Mouse (Mus musculus): ENCODE measurements around the gene Stab2. TPM values are rescaled to one million over a fixed set of nuclear protein-coding genes. Genes with fewer than 3 reads are reported as not detected.

The Stab2 gene
- polyA plus RNA-seq, 1 experiment, result 0.16 TPM

- no peak for TF ChIP-seq POLR2A (IDR thresholded peaks at IDR 0.05; ENCODE audit: borderline replicate concordance, extremely low read depth, insufficient read depth, insufficient read length, poor library complexity, severe bottlenecking)
- no peak for TF ChIP-seq CTCF (IDR thresholded peaks at IDR 0.05; ENCODE audit: borderline replicate concordance, extremely low read depth, insufficient read depth, insufficient read length)
- DNase-seq (ENCODE audit: low read depth), result no peak
Measured at GRCm38 (mm10) chr10:86821014-86821413, 186.8 kb downstream of the Stab2 start.

DNA sequence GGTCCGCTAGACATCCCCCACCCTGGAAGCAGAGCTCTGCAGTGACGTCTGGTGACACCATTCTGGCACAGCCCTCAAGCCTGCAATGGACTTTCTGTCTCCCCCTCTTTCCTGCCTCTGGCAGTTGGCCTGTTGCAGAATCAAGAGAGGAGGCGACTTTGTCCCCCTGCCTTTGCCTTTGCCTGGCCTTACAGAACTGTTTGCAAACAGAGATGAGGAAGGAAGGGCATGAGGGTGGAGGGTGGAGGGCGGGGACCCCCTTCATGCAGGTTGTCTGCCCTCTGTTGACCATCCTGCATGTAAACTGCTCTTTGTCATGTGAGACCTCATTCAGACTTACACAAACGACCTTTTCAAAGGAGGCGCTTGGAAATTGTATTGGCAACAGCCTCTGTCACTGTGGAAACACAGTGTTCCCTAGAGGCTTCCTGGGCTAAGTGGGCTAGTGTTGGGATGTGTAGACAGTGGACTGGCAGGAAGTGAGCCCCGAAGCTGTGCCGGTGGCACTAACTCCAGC is 188.1 kb downstream of the Stab2 start:
- DNase-seq (ENCODE audit: low read depth), result peak; percentile 85
- TF ChIP-seq CTCF (IDR thresholded peaks at IDR 0.05; ENCODE audit: borderline replicate concordance, extremely low read depth, insufficient read depth, insufficient read length), result no peak
- no peak for TF ChIP-seq POLR2A (IDR thresholded peaks at IDR 0.05; ENCODE audit: borderline replicate concordance, extremely low read depth, insufficient read depth, insufficient read length, poor library complexity, severe bottlenecking)

DNA sequence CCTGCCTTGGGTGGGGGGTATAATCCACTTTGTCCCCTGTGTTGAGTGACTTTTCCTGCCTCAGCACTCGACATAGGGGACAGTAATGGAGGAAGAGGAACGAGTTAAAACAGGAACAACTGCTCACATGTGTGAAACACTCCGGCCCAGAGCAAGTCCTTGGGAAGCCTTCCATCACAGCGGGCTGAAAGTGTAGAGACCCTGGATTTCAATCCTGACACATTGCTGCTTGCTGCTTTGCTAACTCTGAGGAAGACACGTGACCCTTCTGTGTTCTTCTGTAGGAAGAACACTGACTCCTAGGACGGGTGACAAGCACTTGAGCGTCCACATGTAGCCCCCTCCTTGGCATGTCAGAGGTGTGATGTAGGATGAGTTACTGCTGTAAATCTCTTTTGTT is 192.7 kb downstream of the Stab2 start:
- DNase-seq (ENCODE audit: low read depth), result no peak
- no peak for TF ChIP-seq POLR2A (IDR thresholded peaks at IDR 0.05; ENCODE audit: borderline replicate concordance, extremely low read depth, insufficient read depth, insufficient read length, poor library complexity, severe bottlenecking)
- no peak for TF ChIP-seq CTCF (IDR thresholded peaks at IDR 0.05; ENCODE audit: borderline replicate concordance, extremely low read depth, insufficient read depth, insufficient read length)

DNA sequence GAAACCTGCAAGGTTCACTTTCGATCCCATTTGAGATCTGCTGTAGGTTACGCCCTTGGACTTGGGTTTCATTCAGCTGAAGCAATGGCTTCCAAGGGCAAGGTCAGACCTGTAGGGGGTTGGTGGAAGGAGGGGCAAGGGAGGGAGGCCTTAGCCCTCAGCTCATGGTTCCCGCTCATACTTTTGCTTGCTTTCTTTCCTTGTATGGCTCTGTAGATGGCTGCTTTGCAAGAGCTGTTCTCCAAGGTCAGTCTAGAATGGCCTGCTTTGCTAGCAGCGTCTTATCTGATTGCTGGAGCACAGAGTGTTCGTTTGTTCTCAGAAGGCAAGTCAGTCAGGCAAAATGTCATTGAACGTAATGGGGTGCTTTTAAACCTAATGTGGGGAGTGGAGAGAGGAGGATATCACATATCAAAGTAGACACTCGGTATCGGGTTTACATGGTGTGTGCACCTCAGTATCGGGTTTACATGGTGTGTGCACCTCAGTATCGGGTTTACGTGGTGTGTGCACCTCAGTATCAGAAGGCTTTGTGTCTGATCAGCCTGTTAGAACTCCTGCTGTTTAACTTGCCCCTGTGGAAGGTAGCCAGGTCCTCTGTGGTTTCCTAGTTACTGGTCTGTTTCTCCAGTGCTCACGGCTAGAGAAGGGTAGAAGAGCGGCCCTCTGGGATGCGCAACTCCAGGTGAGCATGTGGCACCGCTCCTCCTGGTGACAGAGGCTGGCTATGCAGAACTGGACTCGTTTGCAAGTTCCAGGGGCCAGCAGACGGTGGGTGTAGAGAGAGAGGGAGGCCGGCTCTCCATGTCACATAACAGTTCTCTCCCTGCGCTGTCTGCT is 193.3 kb downstream of the Stab2 start:
- no peak for DNase-seq (ENCODE audit: low read depth)
- TF ChIP-seq CTCF (IDR thresholded peaks at IDR 0.05; ENCODE audit: borderline replicate concordance, extremely low read depth, insufficient read depth, insufficient read length), result no peak
- no peak for TF ChIP-seq POLR2A (IDR thresholded peaks at IDR 0.05; ENCODE audit: borderline replicate concordance, extremely low read depth, insufficient read depth, insufficient read length, poor library complexity, severe bottlenecking)

DNA sequence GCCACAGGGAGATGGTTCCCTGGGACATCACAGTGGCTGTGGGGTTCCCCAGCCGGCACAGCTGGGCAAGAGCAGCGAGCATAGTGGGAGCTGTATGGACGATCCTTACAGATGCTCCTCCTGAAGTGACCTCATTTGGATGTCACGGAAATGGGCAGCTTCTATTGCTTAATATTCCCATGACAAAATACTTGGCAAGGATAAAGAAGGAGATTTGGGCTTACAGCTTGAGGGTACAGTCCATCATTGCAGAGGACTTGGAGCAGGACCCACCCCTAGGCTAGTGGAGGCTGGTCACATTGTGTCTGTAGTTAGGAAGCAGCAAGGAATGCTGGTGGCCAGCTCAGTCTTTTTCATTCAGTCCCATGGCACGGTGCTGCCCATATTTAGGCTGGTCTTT is 197.2 kb downstream of the Stab2 start:
- no peak for DNase-seq (ENCODE audit: low read depth)
- no peak for TF ChIP-seq CTCF (IDR thresholded peaks at IDR 0.05; ENCODE audit: borderline replicate concordance, extremely low read depth, insufficient read depth, insufficient read length)
- no peak for TF ChIP-seq POLR2A (IDR thresholded peaks at IDR 0.05; ENCODE audit: borderline replicate concordance, extremely low read depth, insufficient read depth, insufficient read length, poor library complexity, severe bottlenecking)

DNA sequence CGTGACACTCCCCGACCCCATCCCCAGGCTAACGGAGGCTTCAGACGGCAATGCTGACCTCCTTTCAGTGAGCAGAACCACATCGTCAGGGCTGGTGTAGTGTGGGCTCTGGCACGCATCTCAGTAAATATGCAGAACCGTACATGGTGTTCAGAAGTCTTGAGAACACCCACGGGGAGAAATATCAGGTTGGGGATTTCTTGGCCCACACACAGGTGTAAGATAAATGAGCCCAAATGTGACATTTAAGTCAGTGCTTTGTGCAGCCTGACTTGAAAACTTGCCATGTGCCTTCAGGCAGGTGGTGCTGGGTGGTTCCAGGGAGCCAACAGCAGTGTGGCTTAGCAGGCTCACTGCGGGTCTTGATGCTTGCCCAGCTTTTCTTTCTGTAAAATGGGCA is 197.8 kb downstream of the Stab2 start:
- DNase-seq (ENCODE audit: low read depth), result no peak
- TF ChIP-seq CTCF (IDR thresholded peaks at IDR 0.05; ENCODE audit: borderline replicate concordance, extremely low read depth, insufficient read depth, insufficient read length) (no peak), POLR2A (IDR thresholded peaks at IDR 0.05; ENCODE audit: borderline replicate concordance, extremely low read depth, insufficient read depth, insufficient read length, poor library complexity, severe bottlenecking) (no peak)

DNA sequence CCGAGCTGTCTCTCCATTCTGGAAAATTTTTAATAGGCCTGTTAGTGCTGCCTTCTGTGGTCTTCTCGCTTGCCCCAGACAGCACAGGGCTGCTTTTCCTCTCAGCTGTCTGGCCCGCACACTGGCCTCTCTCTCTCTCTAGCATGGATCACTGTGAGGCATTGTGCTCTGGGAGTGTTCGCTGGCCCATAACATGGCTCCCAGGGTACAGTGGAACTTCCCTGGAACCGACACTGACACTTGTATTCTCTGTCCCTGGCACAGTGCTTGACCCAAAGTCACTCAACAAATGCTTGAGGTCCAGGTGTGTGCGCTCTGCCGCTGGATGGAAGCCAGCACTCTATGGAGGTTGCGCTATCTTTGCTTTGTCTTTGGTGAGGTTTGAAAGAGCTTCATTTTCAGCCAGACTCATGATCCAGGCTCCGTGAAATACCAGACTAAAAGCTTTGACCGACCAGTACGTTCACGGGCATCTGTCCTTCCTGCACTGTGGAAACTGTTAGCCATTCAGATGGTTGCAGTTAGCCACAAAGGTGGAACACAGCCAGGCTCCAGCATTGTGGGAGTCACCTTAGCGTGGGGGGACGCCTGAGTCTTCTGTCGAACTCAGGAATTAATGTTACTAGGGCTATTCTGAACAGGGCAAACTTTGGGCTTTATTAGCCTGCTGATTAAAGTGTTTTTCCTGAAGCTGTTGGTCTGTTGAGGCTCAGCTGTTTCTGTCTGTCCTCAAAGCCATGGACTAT is 199.6 kb downstream of the Stab2 start:
- DNase-seq (ENCODE audit: low read depth), result peak; percentile 42
- TF ChIP-seq CTCF (IDR thresholded peaks at IDR 0.05; ENCODE audit: borderline replicate concordance, extremely low read depth, insufficient read depth, insufficient read length) (no peak), POLR2A (IDR thresholded peaks at IDR 0.05; ENCODE audit: borderline replicate concordance, extremely low read depth, insufficient read depth, insufficient read length, poor library complexity, severe bottlenecking) (no peak)

DNA sequence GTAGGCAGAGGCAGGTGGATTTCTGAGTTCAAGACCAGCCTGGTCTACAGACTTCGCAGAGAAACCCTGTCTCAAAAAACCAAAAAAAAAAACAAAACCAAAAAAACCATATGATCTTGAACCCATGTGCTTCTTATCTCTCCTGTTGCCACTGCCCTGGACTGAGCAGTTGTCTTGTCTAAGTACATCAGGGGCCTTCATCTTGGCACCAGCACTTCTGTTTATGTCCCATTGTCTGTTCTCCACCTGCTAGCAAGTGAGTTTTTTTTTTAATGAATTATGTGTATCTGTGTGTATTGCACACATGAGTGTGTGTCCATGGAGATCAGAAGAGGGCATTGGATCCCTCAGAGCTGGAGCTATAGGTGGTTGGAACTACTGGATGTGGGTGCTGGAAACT is 200.5 kb downstream of the Stab2 start:
- DNase-seq (ENCODE audit: low read depth), result no peak
- TF ChIP-seq CTCF (IDR thresholded peaks at IDR 0.05; ENCODE audit: borderline replicate concordance, extremely low read depth, insufficient read depth, insufficient read length) (no peak), POLR2A (IDR thresholded peaks at IDR 0.05; ENCODE audit: borderline replicate concordance, extremely low read depth, insufficient read depth, insufficient read length, poor library complexity, severe bottlenecking) (no peak)

DNA sequence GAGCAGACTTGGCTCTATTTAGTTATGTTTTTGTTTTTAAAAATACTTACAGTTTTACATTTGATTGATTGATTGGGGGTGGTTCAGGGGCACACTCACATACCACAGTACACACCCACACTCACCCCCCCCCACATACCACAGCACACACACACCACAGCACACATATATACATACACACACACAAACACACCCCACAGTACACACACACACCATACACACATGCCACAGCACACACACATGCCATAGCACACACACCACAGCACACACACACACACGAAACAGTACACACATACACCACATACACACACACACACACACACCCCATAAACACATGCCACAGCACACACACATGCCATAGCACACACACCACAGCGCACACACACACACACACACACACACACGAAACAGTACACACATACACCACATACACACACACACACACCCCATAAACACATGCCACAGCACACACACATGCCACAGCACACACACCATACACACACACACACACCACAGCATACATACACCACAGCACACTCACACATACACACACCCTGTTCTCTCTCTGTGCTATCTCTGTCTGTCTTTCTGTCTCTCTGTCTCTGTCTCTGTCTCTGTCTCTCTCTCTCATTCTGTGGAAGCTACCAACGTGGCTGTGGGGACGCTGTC is 211.6 kb downstream of the Stab2 start:
- TF ChIP-seq CTCF (IDR thresholded peaks at IDR 0.05; ENCODE audit: borderline replicate concordance, extremely low read depth, insufficient read depth, insufficient read length) (no peak), POLR2A (IDR thresholded peaks at IDR 0.05; ENCODE audit: borderline replicate concordance, extremely low read depth, insufficient read depth, insufficient read length, poor library complexity, severe bottlenecking) (no peak)
- DNase-seq (ENCODE audit: low read depth), result no peak

DNA sequence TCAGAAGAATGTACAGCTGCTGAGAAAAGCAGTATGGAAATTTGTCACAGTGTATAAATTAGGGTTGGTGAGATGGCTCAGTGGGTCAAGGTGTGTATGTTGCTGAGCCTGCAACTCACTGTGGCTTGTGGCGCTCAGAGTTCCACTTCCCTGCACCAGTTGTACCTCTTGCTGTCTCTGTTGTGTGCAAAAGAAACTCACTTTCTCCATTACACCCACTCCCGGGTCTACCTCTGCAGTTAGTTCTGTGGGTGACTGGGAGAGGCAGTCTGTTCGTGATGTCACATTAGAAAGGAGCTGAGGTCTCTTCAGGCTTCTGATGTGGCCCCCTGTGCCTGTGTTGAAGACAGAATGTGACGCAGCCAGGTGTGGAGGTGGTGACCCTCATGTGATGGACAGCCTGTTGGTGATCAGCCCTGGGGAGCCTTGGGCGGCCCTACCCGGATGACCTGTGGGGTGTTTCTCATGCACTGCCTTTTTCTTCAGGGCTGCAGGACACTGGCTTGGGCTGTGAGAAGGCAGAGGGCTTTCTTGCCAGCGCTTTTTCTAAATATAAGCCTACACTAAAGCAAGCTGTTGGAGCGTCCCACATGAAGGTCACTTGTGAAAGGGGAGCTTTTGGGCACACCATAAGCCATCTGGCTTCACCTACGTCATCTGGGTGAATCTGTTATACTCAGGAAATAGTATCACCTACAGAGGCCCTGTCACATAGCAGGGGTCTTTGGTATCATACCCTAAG is 212.9 kb downstream of the Stab2 start:
- no peak for TF ChIP-seq CTCF (IDR thresholded peaks at IDR 0.05; ENCODE audit: borderline replicate concordance, extremely low read depth, insufficient read depth, insufficient read length)
- TF ChIP-seq POLR2A (IDR thresholded peaks at IDR 0.05; ENCODE audit: borderline replicate concordance, extremely low read depth, insufficient read depth, insufficient read length, poor library complexity, severe bottlenecking), result no peak
- no peak for DNase-seq (ENCODE audit: low read depth)
